Mouse (Mus musculus) B cell, adult 2 months (primary cell): ENCODE data around the gene Cstf2.

Experiments used
- DNase-seq, 2 experiments: peaks; one replicate each; pipeline ENCODE4 v3.0.0; 2022

The Cstf2 gene

GRCm38 (mm10) chrX:134058987-134059712 lies at the start of gene Cstf2:
Cstf2 (plus strand) TSS chrX:134059187.
- peak; percentile 96 to 97 for DNase-seq

- peak; percentile 59 to 65 for DNase-seq
Measured at GRCm38 (mm10) chrX:134019005-134019404, 40.0 kb upstream of the Cstf2 start.

GRCm38 (mm10) chrX:134020664-134021063 lies 38.3 kb upstream of the Cstf2 start:
- DNase-seq: no peak

- no peak for DNase-seq
Measured at GRCm38 (mm10) chrX:134048994-134049393, 10.0 kb upstream of the Cstf2 start.

- DNase-seq: no peak
Measured at GRCm38 (mm10) chrX:134056897-134057296, 2.1 kb upstream of the Cstf2 start.

- DNase-seq: no peak
Measured at GRCm38 (mm10) chrX:134058040-134058875, 729 bp upstream of the Cstf2 start.

- no peak for DNase-seq
Measured at GRCm38 (mm10) chrX:134059764-134060163, 777 bp downstream of the Cstf2 start.

- DNase-seq: no peak
Measured at GRCm38 (mm10) chrX:134085453-134085852, 26.5 kb downstream of the Cstf2 start.

GRCm38 (mm10) chrX:134102641-134103040 lies 43.7 kb downstream of the Cstf2 start:
- no peak for DNase-seq

- DNase-seq: peak in 1 of 2 experiments; percentile 8
Measured at GRCm38 (mm10) chrX:134111767-134112166, 52.8 kb downstream of the Cstf2 start.

GRCm38 (mm10) chrX:134116417-134116816 lies 57.4 kb downstream of the Cstf2 start:
- no peak for DNase-seq

GRCm38 (mm10) chrX:134128549-134128948 lies 69.6 kb downstream of the Cstf2 start:
- no peak for DNase-seq

GRCm38 (mm10) chrX:134132295-134132694 lies 73.3 kb downstream of the Cstf2 start:
- DNase-seq: no peak

- peak; percentile 28 to 31 for DNase-seq
Measured at GRCm38 (mm10) chrX:134133821-134134220, 74.8 kb downstream of the Cstf2 start.
